Mouse (Mus musculus) cortical plate, adult 2 months (tissue): Measurements from ENCODE around the gene Hivep3.

Experiments used
- CTCF ChIP-seq: fragments of 200-500 bp; IDR thresholded peaks from 2 replicates; pipeline ENCODE4 v1.5.1; 2011; ENCODE audit warnings: mild to moderate bottlenecking, control low read depth, low read length; ENCODE audit not compliant: insufficient read depth; ENCODE audit errors: extremely low read depth
- POLR2A ChIP-seq: fragments of 200-500 bp; IDR thresholded peaks from 2 replicates; pipeline ENCODE4 v1.6.1; 2011; ENCODE audit warnings: mild to moderate bottlenecking, low read length, control low read depth; ENCODE audit not compliant: insufficient read depth; ENCODE audit errors: extremely low read depth

DNA sequence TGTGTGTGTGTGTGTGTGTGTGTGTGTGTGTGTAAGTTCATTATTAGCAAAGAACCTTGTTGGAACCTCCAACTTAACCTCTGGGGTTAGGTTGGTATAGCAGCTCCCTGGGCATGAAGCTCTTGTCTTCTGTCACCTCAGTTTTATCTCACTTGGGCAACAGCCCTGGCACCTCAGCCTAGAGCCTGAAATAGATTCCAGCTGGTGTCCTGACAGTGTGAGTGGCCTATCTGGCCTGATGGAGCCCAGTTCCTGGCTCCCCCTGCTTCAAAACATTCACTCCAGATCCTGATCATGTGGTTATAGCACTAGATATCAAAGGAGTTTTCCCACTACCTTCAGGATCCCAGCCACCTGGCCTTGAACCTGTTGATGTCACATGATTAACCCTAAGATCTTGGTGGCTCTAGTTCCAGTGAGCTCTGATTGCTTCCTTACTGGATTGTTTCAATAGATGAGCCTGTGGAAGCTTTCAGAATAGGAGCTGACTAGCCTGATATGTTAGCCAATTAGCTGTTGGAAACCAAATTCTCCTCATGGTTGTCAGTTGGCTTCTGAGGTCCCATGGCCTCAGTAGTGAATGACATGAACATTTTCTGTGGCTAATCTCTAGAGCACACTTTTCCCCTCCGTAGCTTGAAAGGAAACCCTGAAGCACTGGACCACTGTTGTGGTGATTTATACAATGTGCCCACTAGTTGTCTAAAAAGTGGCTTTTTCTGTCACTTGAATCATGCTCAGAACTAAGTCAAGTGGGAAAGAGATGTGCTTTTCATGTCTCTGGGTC, 358.6 kb downstream of the Hivep3 start:
- TF ChIP-seq CTCF, result no peak
- no peak for TF ChIP-seq POLR2A
